Comparison of ENCODE assay signal across 9 mouse cellular contexts in genomic region chr9:60713616-60714015, GRCm38 (mm10). TPM values are rescaled to one million over a fixed set of nuclear protein-coding genes. Genes with fewer than 3 reads are reported as not detected.
DNase-seq lines count a peak whose midpoint lies in the region; ATAC-seq and TF ChIP-seq lines count a peak whose summit lies in the region.
"Had no signal": no experiment of that assay in that cellular context is flagged by ENCODE, and none has a peak within 500 bp of the region (broad histone marks: within the 10 kb centered on the region; RNA-seq: fewer than 3 reads in every experiment).

No protein-coding gene starts in this region.

- peak overlapping the region; percentile 62 for H3K4me3 ChIP-seq in heart, embryonic 12.5 days
- peak overlapping the region; percentile 62 for H3K4me3 ChIP-seq in heart, postnatal 0 days (ENCODE audit: low read depth, low read length)
- H3K4me3 ChIP-seq in midbrain, embryonic 13.5 days (replicated peaks) = peak overlapping the region; percentile 64

- H3K4me1 ChIP-seq in heart, embryonic 12.5 days (replicated peaks) = 0 out of 2 replicates have a peak, but pooled peaks cover 11% of the 10 kb centered on the region
- peaks cover 7% of the 10 kb centered on the region; the same call in 1 of the 2 replicates for H3K4me1 ChIP-seq in heart, postnatal 0 days (ENCODE audit: control insufficient read depth, insufficient read depth)
- H3K4me1 ChIP-seq in midbrain, embryonic 13.5 days (replicated peaks) = peaks cover 26% of the 10 kb centered on the region

- no peak for ATAC-seq in heart, embryonic 12.5 days (ENCODE audit: insufficient number of reproducible peaks, low FRiP score)
- ATAC-seq in heart, postnatal 0 days (ENCODE audit: insufficient read depth, low read depth) = no peak
- 0 out of 2 replicates have a peak, but pooled peaks have one; percentile 26 for ATAC-seq in midbrain, embryonic 13.5 days

- peak overlapping the region; percentile 74 for H3K9ac ChIP-seq in heart, embryonic 12.5 days
- peak overlapping the region; percentile 54; the same call in 1 of the 2 replicates for H3K9ac ChIP-seq in heart, postnatal 0 days (replicated peaks; ENCODE audit: low read depth, low read length)
- peak overlapping the region; percentile 83 for H3K9ac ChIP-seq in midbrain, embryonic 13.5 days (replicated peaks)

- H3K27me3 ChIP-seq in heart, embryonic 12.5 days (replicated peaks) = peaks cover 17% of the 10 kb centered on the region
- H3K27me3 ChIP-seq in heart, postnatal 0 days (ENCODE audit: control insufficient read depth, insufficient read depth, low read length) = peaks cover 4% of the 10 kb centered on the region; the same call in 1 of the 2 replicates
- H3K27me3 ChIP-seq in midbrain, embryonic 13.5 days = 0 out of 2 replicates have a peak, but pooled peaks cover 5% of the 10 kb centered on the region

- no peak for TF ChIP-seq CTCF in heart, postnatal 0 days (IDR thresholded peaks at IDR 0.05; ENCODE audit: low read depth)

- WGBS in heart, embryonic 12.5 days = 29% methylated on average over 4 of the region's 4 CpGs
- WGBS in heart, postnatal 0 days = 50% methylated on average over 4 of the region's 4 CpGs
- 47% methylated on average over 4 of the region's 4 CpGs for WGBS in midbrain, embryonic 13.5 days

- TF ChIP-seq EP300 in heart, postnatal 0 days (IDR thresholded peaks at IDR 0.05; ENCODE audit: low read depth) = no peak

- no peak overlapping the region for H3K27ac ChIP-seq in heart, embryonic 12.5 days (ENCODE audit: poor library complexity, severe bottlenecking)
- no peak overlapping the region for H3K27ac ChIP-seq in heart, postnatal 0 days (ENCODE audit: low read depth)
- no peak overlapping the region for H3K27ac ChIP-seq in midbrain, embryonic 13.5 days

- peak overlapping the region; percentile 97 for H3K4me2 ChIP-seq in heart, embryonic 12.5 days
- peak overlapping the region; percentile 95 for H3K4me2 ChIP-seq in heart, postnatal 0 days (ENCODE audit: low read depth, low read length)
- H3K4me2 ChIP-seq in midbrain, embryonic 13.5 days (replicated peaks) = peak overlapping the region; percentile 93

- no peaks in the 10 kb centered on the region for H3K36me3 ChIP-seq in heart, embryonic 12.5 days
- no peaks in the 10 kb centered on the region for H3K36me3 ChIP-seq in heart, postnatal 0 days (replicated peaks; ENCODE audit: control insufficient read depth, insufficient read depth, low read length)
- H3K36me3 ChIP-seq in midbrain, embryonic 13.5 days = no peaks in the 10 kb centered on the region

- DNase-seq in heart, postnatal 4 days = no peak
- peak; percentile 22 to 38 for DNase-seq in cerebellum, postnatal 36 days
- no peak for DNase-seq in heart, postnatal 0 days (ENCODE audit: low spot score)
- DNase-seq in ovary, postnatal 10 days (ENCODE audit: low spot score) = no peak
- DNase-seq in urinary bladder, adult 2 months (ENCODE audit: low spot score) = no peak
- no peak for DNase-seq in frontal cortex, postnatal 10 days (ENCODE audit: low spot score in 2 of 2)

- no peaks in the 10 kb centered on the region for H3K9me3 ChIP-seq in heart, embryonic 12.5 days (replicated peaks)
- H3K9me3 ChIP-seq in heart, postnatal 0 days (replicated peaks; ENCODE audit: control insufficient read depth, low read length) = no peaks in the 10 kb centered on the region
- H3K9me3 ChIP-seq in midbrain, embryonic 13.5 days = no peaks in the 10 kb centered on the region

RNA-seq across cellular contexts. Expression of gene Larp6, which starts 0.8 kb away (rescaled TPM):
- polyA plus RNA-seq in heart, embryonic 12.5 days (2016; fragmentation: Nextera tagmentation; extraction: Ambion mirVana) = 0.83 and 0.87 TPM in 2 replicates
- 1 to 10 TPM in 1 of 2 experiments, under 1 TPM in 1; 0.95 to 1.3 TPM for total RNA-seq in heart, postnatal 4 days (2021)
- total RNA-seq in heart, postnatal 0 days (2014; rRNA removed; ENCODE audit: low replicate concordance) = 0.39 and 1.2 TPM in 2 replicates
- polyA plus RNA-seq in heart, postnatal 0 days (2015; fragmentation: Nextera tagmentation; extraction: Ambion mirVana) = 0.41 and 0.43 TPM in 2 replicates
- polyA plus RNA-seq in midbrain, embryonic 13.5 days (2015; fragmentation: Nextera tagmentation; extraction: Ambion mirVana) = 6.5 and 7.7 TPM in 2 replicates
- polyA plus RNA-seq in urinary bladder, adult 2 months (2012; rRNA removed) = 3.5 and 4.0 TPM in 2 replicates
- total RNA-seq: MEL had no signal

RNA-seq across cellular contexts. Expression of gene Lrrc49, which starts 25.7 kb away (rescaled TPM):
- polyA plus RNA-seq in heart, embryonic 12.5 days (2016; fragmentation: Nextera tagmentation; extraction: Ambion mirVana) = 10.3 and 12.2 TPM in 2 replicates
- 1 to 10 TPM; 9.4 to 9.5 TPM for total RNA-seq in heart, postnatal 4 days (2021)
- total RNA-seq in heart, postnatal 0 days (2014; rRNA removed; ENCODE audit: low replicate concordance) = 6.4 and 7.2 TPM in 2 replicates
- 4.9 and 5.0 TPM in 2 replicates for polyA plus RNA-seq in heart, postnatal 0 days (2015; fragmentation: Nextera tagmentation; extraction: Ambion mirVana)
- polyA plus RNA-seq in midbrain, embryonic 13.5 days (2015; fragmentation: Nextera tagmentation; extraction: Ambion mirVana) = 79.2 and 83.6 TPM in 2 replicates
- polyA plus RNA-seq in urinary bladder, adult 2 months (2012; rRNA removed) = 17.2 and 19.4 TPM in 2 replicates

Comparison
In these comparisons a context has a peak if more than half of its experiments do, and no peak if none do; other contexts are left out.
1. DNase-seq: peak in cerebellum, postnatal 36 days (2 of 2); none in heart, postnatal 4 days (single experiment), heart, postnatal 0 days (single experiment), ovary, postnatal 10 days (single experiment), urinary bladder, adult 2 months (single experiment) and frontal cortex, postnatal 10 days (0 of 2).
2. Peak in every context shown above with its lines, with median percentiles within 50 percentile points of each other: H3K4me2 ChIP-seq, H3K4me3 ChIP-seq and H3K9ac ChIP-seq.